Mouse (Mus musculus) midbrain, embryonic 13.5 days (tissue): ENCODE data around the gene Abcd4. TPM values are rescaled to one million over a fixed set of nuclear protein-coding genes. Genes with fewer than 3 reads are reported as not detected.

Experiments
- ATAC-seq: fragments of 200-750 bp; cut with Nextera tagmentation; 2 replicates; pipeline ENCODE4 v1.8.0; 2017; ENCODE audit warnings: mild to moderate bottlenecking, moderate TSS enrichment, moderate library complexity
- H3K27ac ChIP-seq: fragments of 300-500 bp; sonication (generic); 2 replicates; pipeline ENCODE4 v1.5.1; 2015; ENCODE audit warnings: inconsistent platforms, mild to moderate bottlenecking, moderate library complexity
- H3K27me3 ChIP-seq: fragments of 300-500 bp; sonication (generic); 2 replicates; pipeline ENCODE4 v1.6.1; 2015; ENCODE audit warnings: mild to moderate bottlenecking, inconsistent platforms
- H3K36me3 ChIP-seq: fragments of 300-500 bp; sonication (generic); 2 replicates; pipeline ENCODE4 v1.6.1; 2015; ENCODE audit warnings: mild to moderate bottlenecking, inconsistent platforms
- H3K4me1 ChIP-seq: fragments of 300-500 bp; sonication (generic); replicated peaks from 2 replicates; pipeline ENCODE4 v1.6.1; 2015; ENCODE audit warnings: inconsistent platforms
- H3K4me2 ChIP-seq: fragments of 300-500 bp; sonication (generic); replicated peaks from 2 replicates; pipeline ENCODE4 v1.6.1; 2015; ENCODE audit warnings: moderate library complexity, mild to moderate bottlenecking, inconsistent platforms
- H3K4me3 ChIP-seq: fragments of 300-500 bp; sonication (generic); replicated peaks from 2 replicates; pipeline ENCODE4 v1.5.1; 2015; ENCODE audit warnings: mild to moderate bottlenecking, inconsistent platforms
- H3K9ac ChIP-seq: fragments of 300-500 bp; sonication (generic); replicated peaks from 2 replicates; pipeline ENCODE4 v1.6.1; 2015; ENCODE audit warnings: mild to moderate bottlenecking, inconsistent platforms
- H3K9me3 ChIP-seq: fragments of 300-500 bp; sonication (generic); 2 replicates; pipeline ENCODE4 v1.6.1; 2016; ENCODE audit warnings: mild to moderate bottlenecking, inconsistent platforms
- WGBS: fragments of 180-500 bp; shearing (Covaris S2); methylation state at CpG from one replicate; pipeline ENCODE4 v1.1.7; 2015; 5-methylcytosine and 5-hydroxymethylcytosine counted together
- polyA plus RNA-seq: library from polyadenylated mRNA; unstranded; fragments of >200 nt; fragmentation: Nextera tagmentation; extraction: Ambion mirVana; gene quantifications from 2 replicates; pipeline ENCODE4 v1.2.1, GENCODE M21; 2015

Abcd4 gene
- polyA plus RNA-seq, result 12.8 and 13.9 TPM in 2 replicates

GRCm38 (mm10) chr12:84616977-84617630, at the start of gene Abcd4:
TSS of gene Abcd4 (minus strand) at chr12:84617413.
- H3K27me3 ChIP-seq, result no peaks in the 10 kb centered on the region
- ATAC-seq, result peak; percentile 98
- peak within 1 kb of the TSS; percentile 80 for H3K9ac ChIP-seq
- H3K9me3 ChIP-seq, result no peaks in the 10 kb centered on the region
- WGBS, result under 1% methylated on average over 34 of the region's 34 CpGs
- H3K27ac ChIP-seq, result no peak within 1 kb of the TSS
- H3K4me2 ChIP-seq, result peak within 1 kb of the TSS; percentile 59
- peaks cover 12% of the 10 kb centered on the region; the same call in 1 of the 2 replicates for H3K4me1 ChIP-seq
- H3K36me3 ChIP-seq, result peaks cover 7% of the 10 kb centered on the region; the same call in 1 of the 2 replicates
- peak within 1 kb of the TSS; percentile 67 for H3K4me3 ChIP-seq

DNA sequence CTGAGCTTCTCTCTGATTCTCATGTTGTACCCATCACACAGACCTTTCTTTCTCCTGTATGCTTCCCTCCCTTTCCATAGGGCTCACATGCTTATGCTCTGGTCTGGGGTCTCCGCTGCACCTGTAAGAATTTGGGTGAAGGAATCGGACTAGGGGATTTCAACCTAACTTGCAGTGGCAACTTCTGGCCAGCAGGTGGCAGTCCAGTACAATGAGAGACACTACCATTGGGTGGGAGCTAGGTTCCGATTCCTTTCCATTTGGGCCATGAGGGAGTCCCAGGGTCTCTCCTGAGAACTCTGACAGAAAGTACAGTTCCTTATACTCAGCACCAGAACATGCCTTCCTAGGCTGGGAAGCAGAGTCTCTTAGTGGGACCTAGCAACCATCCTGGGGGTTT, 36.7 kb upstream of the Abcd4 start:
- Histone ChIP-seq H3K27ac (no peak overlapping the region), H3K27me3 (peaks cover 17% of the 10 kb centered on the region), H3K9ac (no peak overlapping the region), H3K9me3 (no peaks in the 10 kb centered on the region), H3K4me2 (no peak overlapping the region), H3K36me3 (no peaks in the 10 kb centered on the region), H3K4me3 (no peak overlapping the region), H3K4me1 (no peaks in the 10 kb centered on the region)
- 13% methylated on average over 3 of the region's 3 CpGs for WGBS
- ATAC-seq, result peak; percentile 56; the same call in 1 of the 2 replicates

DNA sequence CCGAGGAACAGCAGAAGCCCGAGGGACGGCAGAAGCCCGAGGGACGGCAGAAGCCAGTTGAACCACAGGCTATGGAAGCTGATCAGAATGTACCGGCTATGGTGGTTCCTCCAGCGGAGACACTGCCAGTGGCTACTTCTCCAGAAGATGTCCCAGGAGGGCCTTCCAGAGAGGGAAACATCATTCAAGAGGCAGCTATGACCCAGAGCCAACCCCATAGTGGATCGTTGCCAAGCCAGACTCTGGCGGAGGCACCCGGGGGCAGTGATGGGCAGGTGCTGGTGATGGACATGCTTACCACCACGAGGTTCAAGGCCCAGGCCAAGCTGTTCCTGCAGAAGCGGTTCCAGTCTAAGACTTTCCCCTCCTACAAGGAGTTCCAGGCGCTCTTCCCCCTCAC, 33.0 kb upstream of the Abcd4 start:
- Histone ChIP-seq H3K4me2 (no peak overlapping the region), H3K27me3 (peaks cover 21% of the 10 kb centered on the region), H3K4me3 (no peak overlapping the region), H3K4me1 (no peaks in the 10 kb centered on the region), H3K9me3 (no peaks in the 10 kb centered on the region), H3K27ac (no peak overlapping the region), H3K9ac (no peak overlapping the region), H3K36me3 (no peaks in the 10 kb centered on the region)
- 91% methylated on average over 13 of the region's 13 CpGs for WGBS
- ATAC-seq, result no peak

DNA sequence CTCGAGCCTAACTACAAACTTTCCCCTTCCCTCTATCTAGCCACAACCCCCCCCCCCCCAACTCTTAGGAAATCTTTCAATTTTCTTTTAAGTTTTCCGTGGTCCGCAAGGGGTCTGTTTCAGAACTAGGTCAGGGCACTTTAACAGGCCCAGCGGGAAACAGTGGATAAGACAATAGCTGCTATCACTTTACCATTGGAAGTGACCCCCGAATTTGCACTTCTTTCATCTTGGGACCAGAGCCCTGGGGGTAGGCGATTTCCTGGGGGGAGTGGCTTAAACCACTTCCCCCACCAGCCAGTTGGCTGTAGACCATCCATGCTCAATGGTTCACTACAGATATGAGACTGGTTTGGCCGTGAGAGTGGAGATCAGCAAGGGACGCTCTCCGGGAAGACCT, 23.4 kb upstream of the Abcd4 start, which contains the start of gene Vrtn:
TSS of gene Vrtn (plus strand) at position 366 of the 400 bp plus-strand sequence.
- Histone ChIP-seq H3K27ac (no peak within 1 kb of the TSS), H3K9me3 (no peaks in the 10 kb centered on the region), H3K4me3 (no peak within 1 kb of the TSS), H3K9ac (no peak within 1 kb of the TSS), H3K4me2 (no peak within 1 kb of the TSS), H3K27me3 (peaks cover 50% of the 10 kb centered on the region), H3K36me3 (no peaks in the 10 kb centered on the region), H3K4me1 (no peaks in the 10 kb centered on the region)
- 7% methylated on average over 9 of the region's 9 CpGs for WGBS
- ATAC-seq, result no peak

- no peak overlapping the region for H3K4me2 ChIP-seq
- no peak overlapping the region for H3K4me3 ChIP-seq
- no peak overlapping the region for H3K9ac ChIP-seq
- peaks cover 50% of the 10 kb centered on the region for H3K27me3 ChIP-seq
- no peaks in the 10 kb centered on the region for H3K4me1 ChIP-seq
- WGBS, result 8% methylated on average over 6 of the region's 6 CpGs
- no peaks in the 10 kb centered on the region for H3K9me3 ChIP-seq
- no peaks in the 10 kb centered on the region for H3K36me3 ChIP-seq
- H3K27ac ChIP-seq, result no peak overlapping the region
- ATAC-seq, result no peak
These were observed 23.0 kb upstream of the Abcd4 start for GRCm38 (mm10) chr12:84640253-84640652.

DNA sequence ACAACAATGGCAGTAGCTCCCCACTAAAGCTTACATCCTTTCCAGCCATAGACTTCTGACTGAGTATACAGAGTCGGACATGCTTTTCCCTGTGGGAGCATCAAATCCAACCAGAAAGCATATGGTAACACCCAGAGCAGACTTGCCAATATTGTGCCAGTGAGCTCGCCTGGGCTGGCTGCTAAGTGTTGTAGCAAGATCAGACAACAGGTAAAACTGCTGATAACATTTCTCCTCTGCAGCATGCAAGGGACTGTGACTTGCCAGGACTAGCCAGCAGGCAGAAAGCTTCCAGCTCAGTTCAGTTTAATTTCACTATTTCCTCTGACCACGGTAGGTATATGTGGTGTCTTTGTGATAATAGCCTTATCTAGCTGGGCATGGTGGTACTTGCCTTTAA, 14.7 kb upstream of the Abcd4 start:
- no peak overlapping the region for H3K4me3 ChIP-seq
- no peak overlapping the region for H3K9ac ChIP-seq
- no peaks in the 10 kb centered on the region for H3K36me3 ChIP-seq
- H3K27me3 ChIP-seq, result no peaks in the 10 kb centered on the region
- ATAC-seq, result no peak
- WGBS, result 75% methylated on average over 3 of the region's 3 CpGs
- no peak overlapping the region for H3K4me2 ChIP-seq
- no peak overlapping the region for H3K27ac ChIP-seq
- H3K4me1 ChIP-seq, result no peaks in the 10 kb centered on the region
- H3K9me3 ChIP-seq, result no peaks in the 10 kb centered on the region

DNA sequence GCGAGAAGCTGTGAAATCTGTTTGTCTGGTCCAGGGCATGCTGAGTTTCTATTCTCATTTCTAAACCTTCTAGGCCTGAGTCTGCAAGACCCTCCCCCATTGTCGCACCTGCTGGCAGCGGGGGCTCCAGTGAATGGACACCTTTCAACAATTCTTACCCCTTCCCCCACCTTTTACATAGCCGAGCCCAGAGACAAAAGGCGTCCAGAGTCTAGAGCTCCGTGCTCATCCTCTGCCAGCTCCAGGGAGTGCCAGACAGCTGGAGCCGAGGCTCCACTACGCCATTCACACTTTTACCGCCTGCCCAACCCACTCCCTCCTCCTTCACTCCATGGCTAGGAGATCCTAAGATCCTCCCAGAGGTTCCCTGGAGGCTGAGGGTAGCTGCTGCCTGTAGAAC, 7.9 kb upstream of the Abcd4 start:
- ATAC-seq, result 0 out of 2 replicates have a peak, but pooled peaks have one; percentile 53
- H3K4me3 ChIP-seq, result no peak overlapping the region
- H3K4me1 ChIP-seq, result peaks cover 10% of the 10 kb centered on the region
- peak overlapping the region; percentile 40 for H3K4me2 ChIP-seq
- no peak overlapping the region for H3K27ac ChIP-seq
- H3K9me3 ChIP-seq, result no peaks in the 10 kb centered on the region
- H3K27me3 ChIP-seq, result no peaks in the 10 kb centered on the region; the same call in 1 of the 2 replicates
- H3K36me3 ChIP-seq, result no peaks in the 10 kb centered on the region
- WGBS, result 3% methylated on average over 9 of the region's 9 CpGs
- H3K9ac ChIP-seq, result peak overlapping the region; percentile 39; the same call in 1 of the 2 replicates

DNA sequence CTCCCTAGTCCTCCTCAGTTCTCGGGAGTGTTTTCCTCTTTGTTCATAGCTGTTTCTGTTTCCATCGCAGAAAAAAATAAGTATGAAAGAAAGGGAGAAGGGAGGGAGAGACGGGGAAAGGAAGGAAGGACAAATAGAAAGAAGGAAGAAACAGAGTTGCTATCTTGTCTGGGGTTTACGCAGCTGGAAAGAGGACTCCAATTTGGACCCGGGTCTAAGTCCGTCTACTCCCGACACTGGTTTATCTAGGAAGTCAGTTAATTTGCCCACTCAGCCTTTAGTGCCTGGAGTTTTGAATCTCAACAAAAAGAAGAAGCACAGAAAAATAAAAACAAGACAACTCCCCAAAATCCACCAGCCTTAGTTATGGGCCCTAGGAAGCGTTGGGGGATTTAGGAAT, 7.4 kb upstream of the Abcd4 start:
- no peak overlapping the region for H3K9ac ChIP-seq
- no peaks in the 10 kb centered on the region for H3K9me3 ChIP-seq
- peaks cover 10% of the 10 kb centered on the region for H3K4me1 ChIP-seq
- H3K27me3 ChIP-seq, result no peaks in the 10 kb centered on the region; the same call in 1 of the 2 replicates
- H3K27ac ChIP-seq, result no peak overlapping the region
- ATAC-seq, result no peak
- H3K36me3 ChIP-seq, result no peaks in the 10 kb centered on the region
- WGBS, result 17% methylated on average over 8 of the region's 8 CpGs
- no peak overlapping the region; the same call in 1 of the 2 replicates for H3K4me2 ChIP-seq
- no peak overlapping the region for H3K4me3 ChIP-seq

- Histone ChIP-seq H3K4me1 (peaks cover 19% of the 10 kb centered on the region), H3K9me3 (no peaks in the 10 kb centered on the region), H3K4me2 (no peak overlapping the region), H3K9ac (no peak overlapping the region), H3K27ac (no peak overlapping the region), H3K36me3 (no peaks in the 10 kb centered on the region), H3K27me3 (no peaks in the 10 kb centered on the region; the same call in 1 of the 2 replicates), H3K4me3 (no peak overlapping the region)
- ATAC-seq, result no peak
These were observed 3.8 kb upstream of the Abcd4 start for GRCm38 (mm10) chr12:84620975-84621374.

GRCm38 (mm10) chr12:84617663-84618062, 450 bp upstream of the Abcd4 start:
- Histone ChIP-seq H3K4me2 (peak overlapping the region; percentile 59), H3K4me1 (peaks cover 12% of the 10 kb centered on the region; the same call in 1 of the 2 replicates), H3K36me3 (peaks cover 7% of the 10 kb centered on the region; the same call in 1 of the 2 replicates), H3K27ac (no peak overlapping the region), H3K27me3 (no peaks in the 10 kb centered on the region), H3K9ac (0 out of 2 replicates have a peak overlapping the region, but pooled peaks have one; percentile 15), H3K4me3 (peak overlapping the region; percentile 67), H3K9me3 (no peaks in the 10 kb centered on the region)
- ATAC-seq, result peak; percentile 48
- 7% methylated on average over 10 of the region's 10 CpGs for WGBS

GRCm38 (mm10) chr12:84614524-84614923, 2.7 kb downstream of the Abcd4 start:
- Histone ChIP-seq H3K4me1 (peaks cover 12% of the 10 kb centered on the region; the same call in 1 of the 2 replicates), H3K9ac (no peak overlapping the region), H3K36me3 (peaks cover 7% of the 10 kb centered on the region; the same call in 1 of the 2 replicates), H3K4me2 (no peak overlapping the region), H3K4me3 (no peak overlapping the region), H3K27me3 (no peaks in the 10 kb centered on the region), H3K9me3 (no peaks in the 10 kb centered on the region), H3K27ac (no peak overlapping the region)
- ATAC-seq, result no peak
- 84% methylated on average over 7 of the region's 7 CpGs for WGBS

GRCm38 (mm10) chr12:84614001-84614400, 3.2 kb downstream of the Abcd4 start:
- H3K27me3 ChIP-seq, result no peaks in the 10 kb centered on the region
- no peak overlapping the region for H3K9ac ChIP-seq
- H3K4me1 ChIP-seq, result peaks cover 12% of the 10 kb centered on the region; the same call in 1 of the 2 replicates
- 92% methylated on average over 11 of the region's 11 CpGs for WGBS
- H3K9me3 ChIP-seq, result no peaks in the 10 kb centered on the region
- no peak for ATAC-seq
- no peak overlapping the region for H3K4me2 ChIP-seq
- H3K4me3 ChIP-seq, result no peak overlapping the region
- peaks cover 9% of the 10 kb centered on the region; the same call in 1 of the 2 replicates for H3K36me3 ChIP-seq
- no peak overlapping the region for H3K27ac ChIP-seq
